Mouse (Mus musculus) heart, postnatal 14 days (tissue): ENCODE data around the gene Kntc1. TPM values are rescaled to one million over a fixed set of nuclear protein-coding genes. Genes with fewer than 3 reads are reported as not detected.
A peak's percentile ranks its signal among the peaks of the same experiment; 100 is the strongest.

Experiments used
- DNase-seq, 2 experiments: peaks; one replicate each; pipeline ENCODE4 v3.0.0; 2021 to 2022
- intact Hi-C: fragments of 180-260 bp; cut with DNase I; formaldehyde crosslinking; loops from one replicate; pipeline ENCODE4 v1.15.1; 2025
- total RNA-seq, 2 experiments: library from RNA; stranded (reverse); gene quantifications; 2 replicates each; pipeline ENCODE4 v1.2.3; 2021

Gene Kntc1
- total RNA-seq, 2 experiments from 2014 or later: 3.4 to 4.9 TPM

GRCm38 (mm10) chr5:123793081-123793480 is 43.6 kb downstream of the Kntc1 start:
- DNase-seq: no peak
- intact Hi-C loops: no loop called here

- intact Hi-C loops: no loop called here
- no peak for DNase-seq
Observed at GRCm38 (mm10) chr5:123806334-123806733, 56.8 kb downstream of the Kntc1 start.

- no peak for DNase-seq
- intact Hi-C loops: no loop called here
Observed at GRCm38 (mm10) chr5:123808541-123808940, 59.0 kb downstream of the Kntc1 start.

GRCm38 (mm10) chr5:123809156-123809555 is 59.6 kb downstream of the Kntc1 start:
- DNase-seq: no peak
- intact Hi-C loops: no loop called here

- DNase-seq: no peak
- intact Hi-C loops: no loop called here
Observed at GRCm38 (mm10) chr5:123816891-123817290, 67.4 kb downstream of the Kntc1 start.

- DNase-seq: no peak
- intact Hi-C loops: no loop called here
Observed at GRCm38 (mm10) chr5:123818941-123819577, 69.5 kb downstream of the Kntc1 start.

- intact Hi-C loops: loop anchor here (10.0 kb wide), 1 partner anchor 274 kb away; the partner anchor contains the start of gene Abcb9
Observed at GRCm38 (mm10) chr5:123820501-123821263, 71.2 kb downstream of the Kntc1 start.

GRCm38 (mm10) chr5:123821264-123821571 is 71.7 kb downstream of the Kntc1 start:
- intact Hi-C loops: loop anchor here (10.0 kb wide), 1 partner anchor 274 kb away; the partner anchor contains the start of gene Abcb9
- no peak for DNase-seq

More at GRCm38 (mm10) chr5:123820501-123821263, 71.2 kb downstream of the Kntc1 start:
- no peak for DNase-seq

- DNase-seq: no peak
- intact Hi-C loops: loop anchor here (10.0 kb wide), 1 partner anchor 272 kb away; the partner anchor contains the start of gene Abcb9
Observed at GRCm38 (mm10) chr5:123822706-123823105, 73.2 kb downstream of the Kntc1 start.

- DNase-seq: peak; percentile 28 to 44
Observed at GRCm38 (mm10) chr5:123827659-123828091, 78.2 kb downstream of the Kntc1 start.

GRCm38 (mm10) chr5:123832309-123832708 is 82.8 kb downstream of the Kntc1 start:
- intact Hi-C loops: no loop called here
- no peak for DNase-seq

More at GRCm38 (mm10) chr5:123827659-123828091, 78.2 kb downstream of the Kntc1 start:
- intact Hi-C loops: loop anchor here (5.0 to 10.0 kb wide), 3 partner anchors 80 to 267 kb away; partner anchors contain the start of genes Abcb9 and Denr

GRCm38 (mm10) chr5:123834836-123835235 is 85.3 kb downstream of the Kntc1 start:
- intact Hi-C loops: no loop called here
- no peak for DNase-seq

GRCm38 (mm10) chr5:123837371-123837770 is 87.9 kb downstream of the Kntc1 start:
- intact Hi-C loops: no loop called here
- DNase-seq: no peak

GRCm38 (mm10) chr5:123842221-123842934 is 92.9 kb downstream of the Kntc1 start:
- intact Hi-C loops: no loop called here
- DNase-seq: no peak

- intact Hi-C loops: no loop called here
- DNase-seq: no peak
Observed at GRCm38 (mm10) chr5:123842935-123843282, 93.4 kb downstream of the Kntc1 start.

- intact Hi-C loops: no loop called here
- DNase-seq: no peak
Observed at GRCm38 (mm10) chr5:123843816-123844215, 94.3 kb downstream of the Kntc1 start.

GRCm38 (mm10) chr5:123844316-123844715 is 94.8 kb downstream of the Kntc1 start:
- DNase-seq: no peak
- intact Hi-C loops: no loop called here

- DNase-seq: no peak
- intact Hi-C loops: no loop called here
Observed at GRCm38 (mm10) chr5:123851398-123851797, 101.9 kb downstream of the Kntc1 start.

GRCm38 (mm10) chr5:123853877-123854504 is 104.5 kb downstream of the Kntc1 start:
- intact Hi-C loops: no loop called here
- peak in 1 of 2 experiments; percentile 11 for DNase-seq

GRCm38 (mm10) chr5:123854511-123854910 is 105.0 kb downstream of the Kntc1 start:
- no peak for DNase-seq
- intact Hi-C loops: no loop called here

- intact Hi-C loops: no loop called here
- no peak for DNase-seq
Observed at GRCm38 (mm10) chr5:123858798-123859197, 109.3 kb downstream of the Kntc1 start.
